Mouse (Mus musculus) liver, adult 10 weeks (tissue): ENCODE results near the gene Yeats4. TPM values are rescaled to one million over a fixed set of nuclear protein-coding genes. Genes with fewer than 3 reads are reported as not detected.

Experiments
- polyA plus RNA-seq: library from polyadenylated mRNA; stranded (reverse); fragments of 350-450 nt; fragmentation: Illumina TruSeq; extraction: RNeasy Lipid Tissue Mini Kit (QIAGEN cat#74804); gene quantifications from one replicate; pipeline ENCODE4 v1.2.3, GENCODE M21; 2014; ENCODE audit warnings: low read depth, low replicate concordance

The Yeats4 gene
- polyA plus RNA-seq, result 33.5 TPM

GRCm38 (mm10) chr10:117224102-117224990 is at the start of gene Yeats4:
TSS of gene Yeats4 (minus strand) at chr10:117224507.

GRCm38 (mm10) chr10:117238603-117239002 is 14.3 kb upstream of the Yeats4 start, which contains the start of gene 9530003J23Rik:
TSS of gene 9530003J23Rik (minus strand) at chr10:117238703.

Other genes with a start within 250 kb of the Yeats4 start
- not detected for gene Best3, start 238.2 kb downstream of the Yeats4 start, polyA plus RNA-seq
- gene Lrrc10, start 179.2 kb downstream of the Yeats4 start, polyA plus RNA-seq, result not detected
- gene Cct2, start 160.7 kb downstream of the Yeats4 start, polyA plus RNA-seq, result 92.6 TPM
- 13.7 TPM for gene Frs2, start 76.0 kb downstream of the Yeats4 start, polyA plus RNA-seq
- not detected for gene 9530003J23Rik, start 14.2 kb upstream of the Yeats4 start, polyA plus RNA-seq
- 72.7 TPM for gene Lyz2, start 57.8 kb upstream of the Yeats4 start, polyA plus RNA-seq
- gene Lyz1, start 68.4 kb upstream of the Yeats4 start, polyA plus RNA-seq, result 0.74 TPM
- gene Cpsf6, start 155.5 kb upstream of the Yeats4 start, polyA plus RNA-seq, result 36.2 TPM